Mouse (Mus musculus) erythroblast, embryonic 14.5 days (primary cell): ENCODE measurements around the gene Gtf2ird1.

Experiments used
- GATA1 ChIP-seq: IDR thresholded peaks from 2 replicates; pipeline ENCODE4 v1.6.1; 2012; ENCODE audit warnings: low read length, inconsistent platforms, mixed read lengths
- TAL1 ChIP-seq: IDR thresholded peaks from 3 replicates; pipeline ENCODE4 v1.6.1; 2012; ENCODE audit warnings: low read length, inconsistent platforms, mixed read lengths

DNA sequence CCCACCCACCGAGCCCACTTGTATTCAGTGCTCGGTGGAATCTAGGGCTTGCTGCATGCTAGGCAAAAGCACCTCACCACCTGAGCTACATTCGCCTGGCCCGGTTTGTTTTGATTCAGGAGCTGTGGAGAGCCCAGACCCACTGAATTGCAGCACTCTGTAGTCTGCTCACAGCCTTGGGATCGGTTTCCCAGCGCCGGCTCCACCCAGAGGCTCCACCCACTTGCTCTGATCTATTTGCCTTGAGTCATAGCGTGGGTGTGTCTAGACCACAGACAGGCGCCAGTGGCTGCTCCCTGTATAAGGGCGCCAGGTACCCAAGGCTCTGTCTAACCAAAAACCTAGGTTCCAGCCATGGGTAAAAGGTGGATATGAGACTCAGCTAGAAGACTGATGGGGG is 105.9 kb downstream of the Gtf2ird1 start:
- TF ChIP-seq GATA1 = no peak
- no peak for TF ChIP-seq TAL1
